Mouse (Mus musculus) effector memory CD4-positive, alpha-beta T cell, adult 7 months (primary cell): ENCODE data around the gene Dhtkd1. TPM values are rescaled to one million over a fixed set of nuclear protein-coding genes. Genes with fewer than 3 reads are reported as not detected.

Source experiments
- polyA plus RNA-seq: library from polyadenylated mRNA; unstranded; fragments of 100-300 nt; shearing (Covaris generic); gene quantifications from one replicate; pipeline ENCODE4 v1.2.1, GENCODE M21; 2017

Dhtkd1 gene
- polyA plus RNA-seq, result not detected

GRCm38 (mm10) chr2:5942416-5943032, at the start of gene Dhtkd1:
Gene Dhtkd1 (minus strand): TSS chr2:5942792.

GRCm38 (mm10) chr2:5950766-5951595, 8.4 kb upstream of the Dhtkd1 start, which contains the start of gene Upf2:
Gene Upf2 (plus strand): TSS chr2:5951469.

GRCm38 (mm10) chr2:5894843-5895570, 47.6 kb downstream of the Dhtkd1 start, which contains the start of gene Sec61a2:
Gene Sec61a2 (minus strand): TSS chr2:5895432.

GRCm38 (mm10) chr2:5862834-5863233, 79.8 kb downstream of the Dhtkd1 start, which contains the start of gene Gm13199:
Gene Gm13199 (minus strand): TSS chr2:5862934.

Other genes starting within 250 kb of the Dhtkd1 start
- 83.2 TPM for gene Camk1d, start 228.3 kb downstream of the Dhtkd1 start, polyA plus RNA-seq
- 22.0 TPM for gene Nudt5, start 97.8 kb downstream of the Dhtkd1 start, polyA plus RNA-seq
- 128 TPM for gene Cdc123, start 97.6 kb downstream of the Dhtkd1 start, polyA plus RNA-seq
- gene Gm13199, start 79.9 kb downstream of the Dhtkd1 start, polyA plus RNA-seq, result 2.1 TPM
- gene Sec61a2, start 47.4 kb downstream of the Dhtkd1 start, polyA plus RNA-seq, result 15.7 TPM
- 14.0 TPM for gene Upf2, start 8.7 kb upstream of the Dhtkd1 start, polyA plus RNA-seq
- gene Proser2, start 187.4 kb upstream of the Dhtkd1 start, polyA plus RNA-seq, result 1.2 TPM